ENCODE assay signal across 23 mouse cellular contexts in the genomic region with DNA sequence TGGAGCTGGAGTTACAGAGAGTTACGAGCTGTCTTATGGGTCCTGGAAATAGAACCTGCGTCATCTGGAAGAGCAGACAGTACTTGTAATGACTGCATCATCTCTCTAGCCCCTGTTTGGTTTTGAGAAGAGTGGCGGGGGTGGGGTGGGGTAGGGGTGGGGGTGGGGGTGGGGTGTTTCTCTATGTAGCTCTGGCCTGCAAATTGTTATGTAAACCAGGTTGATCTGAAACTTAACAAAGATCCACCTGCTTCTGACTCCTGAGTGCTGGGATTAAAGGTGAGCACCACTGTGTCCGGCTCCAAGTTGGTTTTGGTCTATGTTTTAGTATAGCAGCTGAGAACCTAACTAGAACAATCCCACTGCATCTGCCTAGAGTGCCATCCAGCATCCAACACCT.
"Had no signal": no experiment of that assay in that cellular context is flagged by ENCODE, and none has a peak within 500 bp of the region (broad histone marks: within the 10 kb centered on the region; RNA-seq: fewer than 3 reads in every experiment).

No protein-coding gene starts in this region.

- H3K4me2 ChIP-seq: kidney, embryonic 15.5 days; limb, embryonic 13.5 days; liver, embryonic 12.5 days; liver, embryonic 15.5 days; lung, embryonic 15.5 days; midbrain, embryonic 13.5 days; neural tube, embryonic 13.5 days had no signal

- H3K4me1 ChIP-seq: kidney, embryonic 15.5 days; limb, embryonic 10.5 days; limb, embryonic 13.5 days; liver, embryonic 12.5 days; liver, embryonic 15.5 days; lung, embryonic 15.5 days; megakaryocyte, embryonic 14.5 days; midbrain, embryonic 10.5 days; midbrain, embryonic 13.5 days; neural tube, embryonic 13.5 days had no signal

- H3K4me3 ChIP-seq: kidney, embryonic 15.5 days; limb, embryonic 10.5 days; limb, embryonic 13.5 days; liver, embryonic 12.5 days; liver, embryonic 15.5 days; lung, embryonic 15.5 days; megakaryocyte, embryonic 14.5 days; midbrain, embryonic 10.5 days; midbrain, embryonic 13.5 days; myocyte; neural tube, embryonic 13.5 days had no signal

- H3K9ac ChIP-seq: kidney, embryonic 15.5 days; limb, embryonic 13.5 days; liver, embryonic 12.5 days; liver, embryonic 15.5 days; lung, embryonic 15.5 days; midbrain, embryonic 13.5 days; neural tube, embryonic 13.5 days had no signal

- H3K27ac ChIP-seq: kidney, embryonic 15.5 days; limb, embryonic 10.5 days; limb, embryonic 13.5 days; liver, embryonic 12.5 days; liver, embryonic 15.5 days; lung, embryonic 15.5 days; midbrain, embryonic 10.5 days; midbrain, embryonic 13.5 days; neural tube, embryonic 13.5 days; stomach, postnatal 0 days had no signal

- ATAC-seq: liver, embryonic 12.5 days; midbrain, embryonic 13.5 days; midbrain, embryonic 16.5 days had no signal

- H3K27me3 ChIP-seq: kidney, embryonic 15.5 days; limb, embryonic 13.5 days; liver, embryonic 12.5 days; liver, embryonic 15.5 days; lung, embryonic 15.5 days; midbrain, embryonic 13.5 days had no signal

- H3K36me3 ChIP-seq: kidney, embryonic 15.5 days; limb, embryonic 10.5 days; limb, embryonic 13.5 days; liver, embryonic 12.5 days; liver, embryonic 15.5 days; lung, embryonic 15.5 days; midbrain, embryonic 10.5 days; midbrain, embryonic 13.5 days; neural tube, embryonic 13.5 days had no signal

- H3K9me3 ChIP-seq: kidney, embryonic 15.5 days; limb, embryonic 10.5 days; limb, embryonic 13.5 days; liver, embryonic 12.5 days; liver, embryonic 15.5 days; lung, embryonic 15.5 days; midbrain, embryonic 10.5 days; midbrain, embryonic 13.5 days; neural tube, embryonic 13.5 days had no signal

- DNase-seq: kidney, adult 8-10 months; kidney, postnatal 10 days; kidney, postnatal 36 days; liver; lung, adult 18-20 months; lung, postnatal 10 days; lung, postnatal 36 days; retina, postnatal 1 day; right cerebral cortex, postnatal 25 days; thymus, postnatal 25 days had no signal
